Mouse (Mus musculus) bone marrow, adult 2 months (tissue): Measurements from ENCODE around the gene Gm13287. TPM values are rescaled to one million over a fixed set of nuclear protein-coding genes. Genes with fewer than 3 reads are reported as not detected.
A peak's percentile ranks its signal among the peaks of the same experiment; 100 is the strongest.
"Not testable (repeated sequence)": the region's sequence is repeated elsewhere in the genome, so short reads cannot be mapped to it uniquely, and the experiment has no call there.

Source experiments
- H3K27ac ChIP-seq: fragments of 200-500 bp; 2 replicates; pipeline ENCODE4 v1.5.1; 2012; ENCODE audit warnings: low read depth, mild to moderate bottlenecking, control low read depth, inconsistent platforms, low read length; ENCODE audit not compliant: control insufficient read depth, poor library complexity, insufficient read depth
- H3K4me1 ChIP-seq: fragments of 200-500 bp; 2 replicates; pipeline ENCODE4 v1.6.1; 2011; ENCODE audit warnings: low read length; ENCODE audit not compliant: control insufficient read depth, insufficient read depth
- H3K4me3 ChIP-seq: fragments of 200-500 bp; replicated peaks from 2 replicates; pipeline ENCODE3; 2011; ENCODE audit warnings: mild to moderate bottlenecking, low read depth, low read length, control low read depth; ENCODE audit not compliant: control insufficient read depth
- CTCF ChIP-seq: fragments of 200-500 bp; IDR thresholded peaks from 2 replicates; pipeline ENCODE4 v1.5.1; 2011; ENCODE audit warnings: low read length, control low read depth; ENCODE audit not compliant: control insufficient read depth, insufficient read depth
- POLR2A ChIP-seq: fragments of 200-500 bp; IDR thresholded peaks from 2 replicates; pipeline ENCODE4 v1.6.1; 2011; ENCODE audit warnings: low read depth, mild to moderate bottlenecking, control low read depth, low read length, borderline replicate concordance; ENCODE audit not compliant: control insufficient read depth
- WGBS: fragments of 180-500 bp; shearing (Covaris S2); methylation state at CpG from one replicate; pipeline ENCODE4 v1.1.7; 2018; 5-methylcytosine and 5-hydroxymethylcytosine counted together
- polyA plus RNA-seq: library from polyadenylated mRNA; stranded (reverse); fragments of >200 nt; gene quantifications from 2 replicates; pipeline ENCODE4 v1.2.4, GENCODE M21; 2011; ENCODE audit warnings: low replicate concordance; ENCODE audit not compliant: missing spikeins, insufficient read depth, insufficient read length

Gm13287 gene
- polyA plus RNA-seq, 1 experiment = not detected

GRCm38 (mm10) chr4:88763384-88764018 is 39.6 kb upstream of the Gm13287 start:
- 2% methylated on average over 34 of the region's 42 CpGs for WGBS
- Histone ChIP-seq H3K4me3 (peak overlapping the region; percentile 31), H3K27ac (peak overlapping the region; percentile 81)
- H3K4me1 ChIP-seq = not testable (repeated sequence)
- TF ChIP-seq POLR2A (peak; percentile 50; the same call in 1 of the 2 replicates), CTCF (peak; percentile 8; the same call in 1 of the 2 replicates)

GRCm38 (mm10) chr4:88773534-88773933 is 29.5 kb upstream of the Gm13287 start, which contains the start of gene Gm13290:
TSS of gene Gm13290 (plus strand) at chr4:88773834.
- not testable (repeated sequence) for H3K4me3 ChIP-seq

GRCm38 (mm10) chr4:88776622-88777021 is 26.4 kb upstream of the Gm13287 start, which contains the start of gene Gm13289:
TSS of gene Gm13289 (plus strand) at chr4:88776922.
- H3K4me3 ChIP-seq, H3K4me1 ChIP-seq, H3K27ac ChIP-seq: not testable (repeated sequence)
- no CpG with 5 or more reads among the region's 29 CpGs for WGBS

More at GRCm38 (mm10) chr4:88773534-88773933, 29.5 kb upstream of the Gm13287 start, which contains the start of gene Gm13290:
- no CpG with 5 or more reads among the region's 32 CpGs for WGBS
- not testable (repeated sequence) for H3K27ac ChIP-seq, H3K4me1 ChIP-seq

GRCm38 (mm10) chr4:88779550-88779949 is 23.5 kb upstream of the Gm13287 start, which contains the start of gene Gm13272:
TSS of gene Gm13272 (plus strand) at chr4:88779850.
- not testable (repeated sequence) for H3K4me3 ChIP-seq, H3K27ac ChIP-seq, H3K4me1 ChIP-seq
- WGBS = no CpG with 5 or more reads among the region's 29 CpGs

GRCm38 (mm10) chr4:88780320-88780719 is 22.7 kb upstream of the Gm13287 start:
- H3K27ac ChIP-seq, H3K4me3 ChIP-seq, H3K4me1 ChIP-seq: not testable (repeated sequence)
- WGBS = 67% methylated on average over 16 of the region's 18 CpGs

- not testable (repeated sequence) for H3K4me1 ChIP-seq, H3K4me3 ChIP-seq
- WGBS = 8% methylated on average over 5 of the region's 7 CpGs
- peak within 1 kb of the TSS; percentile 69; the same call in 1 of the 2 replicates for H3K27ac ChIP-seq
Observed at GRCm38 (mm10) chr4:88781831-88782230, 21.2 kb upstream of the Gm13287 start, which contains the start of gene Ifnz. TSS of gene Ifnz (plus strand) at chr4:88782131.

GRCm38 (mm10) chr4:88782335-88782734 is 20.7 kb upstream of the Gm13287 start:
- not testable (repeated sequence) for H3K4me3 ChIP-seq, H3K4me1 ChIP-seq
- under 1% methylated on average over 16 of the region's 31 CpGs for WGBS
- H3K27ac ChIP-seq = peak overlapping the region; percentile 69; the same call in 1 of the 2 replicates

GRCm38 (mm10) chr4:88785409-88785808 is 17.6 kb upstream of the Gm13287 start, which contains the start of gene Gm13276:
TSS of gene Gm13276 (plus strand) at chr4:88785709.
- H3K27ac ChIP-seq, H3K4me3 ChIP-seq, H3K4me1 ChIP-seq: not testable (repeated sequence)
- WGBS = no CpG with 5 or more reads among the region's 27 CpGs

- peak; percentile 45 for TF ChIP-seq CTCF
- not testable (repeated sequence) for H3K27ac ChIP-seq, H3K4me1 ChIP-seq, H3K4me3 ChIP-seq
- 0% methylated on average over 3 of the region's 28 CpGs for whole genome bisulfite sequencing
Observed at GRCm38 (mm10) chr4:88788402-88788801, 14.7 kb upstream of the Gm13287 start, which contains the start of gene Gm13277. TSS of gene Gm13277 (plus strand) at chr4:88788632.

- WGBS = no CpG with 5 or more reads among the region's 28 CpGs
Observed at GRCm38 (mm10) chr4:88791250-88791649, 11.8 kb upstream of the Gm13287 start, which contains the start of gene Gm13278. TSS of gene Gm13278 (plus strand) at chr4:88791550.

GRCm38 (mm10) chr4:88793936-88794675 is 8.9 kb upstream of the Gm13287 start, which contains the start of gene Gm13275:
TSS of gene Gm13275 (plus strand) at chr4:88794487.
- not testable (repeated sequence) for H3K27ac ChIP-seq, H3K4me3 ChIP-seq, H3K4me1 ChIP-seq
- 0% methylated on average over 18 of the region's 52 CpGs for WGBS

More at GRCm38 (mm10) chr4:88791250-88791649, 11.8 kb upstream of the Gm13287 start, which contains the start of gene Gm13278:
- not testable (repeated sequence) for H3K4me3 ChIP-seq, H3K27ac ChIP-seq, H3K4me1 ChIP-seq

- H3K4me3 ChIP-seq, H3K4me1 ChIP-seq, H3K27ac ChIP-seq: not testable (repeated sequence)
- no CpG with 5 or more reads among the region's 28 CpGs for WGBS
Observed at GRCm38 (mm10) chr4:88797097-88797496, 6.0 kb upstream of the Gm13287 start, which contains the start of gene Gm13279. TSS of gene Gm13279 (plus strand) at chr4:88797397.

GRCm38 (mm10) chr4:88799365-88799764 is 3.7 kb upstream of the Gm13287 start, which contains the start of gene Gm13285:
TSS of gene Gm13285 (plus strand) at chr4:88799665.
- not testable (repeated sequence) for H3K4me3 ChIP-seq, H3K4me1 ChIP-seq, H3K27ac ChIP-seq
- WGBS = 2% methylated on average over 6 of the region's 7 CpGs
